Mouse (Mus musculus): ENCODE results near the gene Cstad. TPM values are rescaled to one million over a fixed set of nuclear protein-coding genes. Genes with fewer than 3 reads are reported as not detected.

The Cstad gene
- polyA plus RNA-seq, 1 experiment from 2014 or later, result 0.37 TPM

DNA sequence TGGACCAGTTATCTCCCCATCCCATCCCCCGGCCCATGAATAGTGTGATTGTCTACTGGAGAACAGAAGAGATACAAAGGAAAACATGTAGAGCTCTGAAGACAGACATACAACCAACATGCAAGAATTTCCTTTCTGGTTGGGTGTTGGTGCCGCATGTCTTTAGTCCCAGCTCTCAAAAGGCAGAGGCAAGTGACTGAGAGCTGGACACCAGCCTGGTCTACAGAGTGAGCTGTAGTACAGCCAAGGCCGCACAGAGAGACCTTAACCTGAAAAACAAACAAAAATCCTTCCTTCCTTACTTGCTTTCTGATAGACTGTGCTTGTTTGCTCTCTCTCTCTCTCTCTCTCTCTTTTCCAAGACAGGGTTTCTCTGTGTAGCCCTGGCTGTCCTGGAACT is 32.5 kb downstream of the Cstad start:
- Histone ChIP-seq H3K36me3 (ENCODE audit: control insufficient read depth, insufficient read depth, low read length) (no peaks in the 10 kb centered on the region), H3K9me3 (ENCODE audit: control insufficient read depth, low read length) (0 out of 2 replicates have a peak, but pooled peaks cover 2% of the 10 kb centered on the region), H3K27ac (replicated peaks; ENCODE audit: low read depth, low read length) (no peak overlapping the region), H3K27me3 (ENCODE audit: control insufficient read depth, insufficient read depth, low read length) (no peaks in the 10 kb centered on the region), H3K9ac (ENCODE audit: low read length) (no peak overlapping the region), H3K4me1 (ENCODE audit: control insufficient read depth, insufficient read depth, low read length) (peaks cover 14% of the 10 kb centered on the region; the same call in 1 of the 2 replicates), H3K4me2 (ENCODE audit: low read depth, severe bottlenecking) (no peak overlapping the region), H3K4me3 (ENCODE audit: low read depth, low read length) (no peak overlapping the region)
- WGBS, result 95% methylated on average over 3 of the region's 3 CpGs
- ATAC-seq (ENCODE audit: insufficient number of reproducible peaks, low FRiP score, low TSS enrichment, low read depth) (no peak), DNase-seq (ENCODE audit: low spot score) (no peak)

DNA sequence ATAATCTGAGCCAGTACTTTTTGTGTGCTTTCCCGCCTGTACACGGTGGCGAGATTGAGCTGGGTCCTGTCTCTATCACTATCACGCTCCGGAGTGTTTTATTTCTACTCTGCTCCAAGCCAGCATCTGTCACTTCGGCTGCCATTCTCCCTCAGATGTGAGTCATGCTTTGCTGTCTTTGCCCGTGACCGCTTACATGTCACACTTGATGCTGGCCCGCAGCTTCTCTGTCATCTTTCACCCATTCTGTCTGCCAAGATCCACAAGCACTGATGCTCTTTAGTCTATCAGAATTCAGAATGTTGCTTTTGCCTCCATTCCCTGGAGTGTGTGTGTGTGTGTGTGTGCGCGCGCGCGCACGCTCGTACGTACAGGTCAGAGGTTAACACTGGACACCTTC is 33.5 kb downstream of the Cstad start:
- WGBS, result 95% methylated on average over 17 of the region's 17 CpGs
- DNase-seq (ENCODE audit: low spot score), result no peak

DNA sequence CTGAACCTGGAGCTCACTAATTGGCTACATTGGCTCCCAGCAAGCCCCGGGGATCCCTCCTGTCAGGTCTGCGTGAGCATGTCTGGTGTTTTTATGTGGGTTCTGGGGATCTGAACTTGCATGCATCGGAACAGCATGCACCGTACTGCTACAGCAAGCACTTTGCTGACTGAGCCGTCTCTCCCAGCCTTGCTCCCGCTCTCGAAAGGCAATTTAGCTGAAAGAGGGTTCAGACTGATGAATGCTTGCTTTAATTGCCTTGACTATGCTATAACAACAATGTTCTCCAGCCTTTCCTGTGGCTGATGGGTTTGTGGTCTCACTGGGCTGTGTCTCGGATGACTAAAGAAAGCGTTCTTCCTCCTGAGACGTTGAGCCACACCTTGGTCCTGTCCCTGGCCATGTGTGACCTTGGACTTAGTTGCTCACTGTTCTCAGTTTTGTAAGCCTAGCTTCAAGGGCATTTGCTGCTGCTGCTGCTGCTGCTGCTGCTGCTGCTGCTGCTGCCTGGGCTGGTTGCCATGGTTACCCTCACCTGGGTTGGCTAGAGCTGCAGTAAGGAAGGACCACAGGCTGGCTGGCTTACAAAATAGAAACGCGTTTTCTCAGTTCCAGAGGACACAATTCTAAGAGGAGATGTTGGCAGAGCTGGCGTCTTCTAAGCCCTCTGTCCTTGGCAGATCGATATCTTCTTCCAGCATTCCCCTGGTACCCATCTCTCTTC is 34.4 kb downstream of the Cstad start:
- DNase-seq (ENCODE audit: low spot score) (peak; percentile 68), ATAC-seq (ENCODE audit: insufficient number of reproducible peaks, low FRiP score, low TSS enrichment, low read depth) (no peak)
- WGBS, result 61% methylated on average over 14 of the region's 14 CpGs
- no peaks in the 10 kb centered on the region for H3K36me3 ChIP-seq (ENCODE audit: control insufficient read depth, insufficient read depth, low read length)
- H3K9me3 ChIP-seq (ENCODE audit: control insufficient read depth, low read length), result 0 out of 2 replicates have a peak, but pooled peaks cover 2% of the 10 kb centered on the region
- H3K9ac ChIP-seq (ENCODE audit: low read length), result no peak overlapping the region
- peaks cover 14% of the 10 kb centered on the region; the same call in 1 of the 2 replicates for H3K4me1 ChIP-seq (ENCODE audit: control insufficient read depth, insufficient read depth, low read length)
- peak overlapping the region; percentile 45; the same call in 1 of the 2 replicates for H3K27ac ChIP-seq (replicated peaks; ENCODE audit: low read depth, low read length)
- no peak overlapping the region for H3K4me3 ChIP-seq (ENCODE audit: low read depth, low read length)
- H3K27me3 ChIP-seq (ENCODE audit: control insufficient read depth, insufficient read depth, low read length), result no peaks in the 10 kb centered on the region
- H3K4me2 ChIP-seq (ENCODE audit: low read depth, severe bottlenecking), result no peak overlapping the region

More for the DNA sequence above, 33.5 kb downstream of the Cstad start:
- Histone ChIP-seq H3K4me3 (ENCODE audit: low read depth, low read length) (no peak overlapping the region), H3K9me3 (ENCODE audit: control insufficient read depth, low read length) (0 out of 2 replicates have a peak, but pooled peaks cover 2% of the 10 kb centered on the region), H3K36me3 (ENCODE audit: control insufficient read depth, insufficient read depth, low read length) (no peaks in the 10 kb centered on the region), H3K27me3 (ENCODE audit: control insufficient read depth, insufficient read depth, low read length) (no peaks in the 10 kb centered on the region), H3K9ac (ENCODE audit: low read length) (no peak overlapping the region), H3K4me1 (ENCODE audit: control insufficient read depth, insufficient read depth, low read length) (peaks cover 14% of the 10 kb centered on the region; the same call in 1 of the 2 replicates), H3K27ac (replicated peaks; ENCODE audit: low read depth, low read length) (no peak overlapping the region), H3K4me2 (ENCODE audit: low read depth, severe bottlenecking) (no peak overlapping the region)
- ATAC-seq (ENCODE audit: insufficient number of reproducible peaks, low FRiP score, low TSS enrichment, low read depth), result no peak

DNA sequence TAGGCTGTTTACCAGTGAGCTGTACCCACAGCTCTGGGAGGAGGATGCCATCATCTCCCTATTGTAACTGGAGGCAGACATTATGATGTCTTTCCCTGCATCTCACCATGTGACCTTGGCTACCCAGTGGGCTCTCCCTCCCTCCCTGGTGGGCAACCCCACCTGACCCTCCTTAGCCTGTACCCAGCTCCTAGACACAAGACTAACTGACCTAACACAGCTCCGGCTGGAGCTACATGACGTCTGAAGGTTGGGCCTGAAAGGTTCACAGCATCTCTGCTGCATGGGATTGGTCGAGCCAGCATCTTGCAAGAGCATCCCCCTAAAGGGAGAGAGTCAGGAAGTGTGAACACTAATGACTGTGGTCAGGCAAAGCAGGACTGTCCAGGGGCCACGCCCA is 35.0 kb downstream of the Cstad start:
- no peaks in the 10 kb centered on the region for H3K27me3 ChIP-seq (ENCODE audit: control insufficient read depth, insufficient read depth, low read length)
- H3K36me3 ChIP-seq (ENCODE audit: control insufficient read depth, insufficient read depth, low read length), result no peaks in the 10 kb centered on the region
- no peak overlapping the region for H3K4me3 ChIP-seq (ENCODE audit: low read depth, low read length)
- no peak overlapping the region for H3K4me2 ChIP-seq (ENCODE audit: low read depth, severe bottlenecking)
- H3K4me1 ChIP-seq (ENCODE audit: control insufficient read depth, insufficient read depth, low read length), result peaks cover 14% of the 10 kb centered on the region; the same call in 1 of the 2 replicates
- H3K9me3 ChIP-seq (ENCODE audit: control insufficient read depth, low read length), result 0 out of 2 replicates have a peak, but pooled peaks cover 2% of the 10 kb centered on the region
- H3K9ac ChIP-seq (ENCODE audit: low read length), result no peak overlapping the region
- ATAC-seq (ENCODE audit: insufficient number of reproducible peaks, low FRiP score, low TSS enrichment, low read depth), result no peak
- H3K27ac ChIP-seq (replicated peaks; ENCODE audit: low read depth, low read length), result no peak overlapping the region
- no peak for DNase-seq (ENCODE audit: low spot score)
- 72% methylated on average over 4 of the region's 4 CpGs for WGBS

- ATAC-seq (ENCODE audit: insufficient number of reproducible peaks, low FRiP score, low TSS enrichment, low read depth), result no peak
- no peak overlapping the region for H3K9ac ChIP-seq (ENCODE audit: low read length)
Measured at GRCm38 (mm10) chr2:30636266-30636671, 41.4 kb downstream of the Cstad start.

GRCm38 (mm10) chr2:30637991-30638390 is 43.2 kb downstream of the Cstad start:
- 86% methylated on average over 6 of the region's 6 CpGs for WGBS
- Histone ChIP-seq H3K4me1 (ENCODE audit: control insufficient read depth, insufficient read depth, low read length) (0 out of 2 replicates have a peak, but pooled peaks cover 10% of the 10 kb centered on the region), H3K27ac (replicated peaks; ENCODE audit: low read depth, low read length) (no peak overlapping the region)

More at GRCm38 (mm10) chr2:30636266-30636671, 41.4 kb downstream of the Cstad start:
- Histone ChIP-seq H3K27me3 (ENCODE audit: control insufficient read depth, insufficient read depth, low read length) (no peaks in the 10 kb centered on the region), H3K27ac (replicated peaks; ENCODE audit: low read depth, low read length) (no peak overlapping the region), H3K4me3 (ENCODE audit: low read depth, low read length) (no peak overlapping the region), H3K36me3 (ENCODE audit: control insufficient read depth, insufficient read depth, low read length) (no peaks in the 10 kb centered on the region), H3K9me3 (ENCODE audit: control insufficient read depth, low read length) (no peaks in the 10 kb centered on the region), H3K4me1 (ENCODE audit: control insufficient read depth, insufficient read depth, low read length) (0 out of 2 replicates have a peak, but pooled peaks cover 5% of the 10 kb centered on the region), H3K4me2 (ENCODE audit: low read depth, severe bottlenecking) (no peak overlapping the region)
- 76% methylated on average over 5 of the region's 5 CpGs for WGBS
- DNase-seq (ENCODE audit: low spot score), result no peak

DNA sequence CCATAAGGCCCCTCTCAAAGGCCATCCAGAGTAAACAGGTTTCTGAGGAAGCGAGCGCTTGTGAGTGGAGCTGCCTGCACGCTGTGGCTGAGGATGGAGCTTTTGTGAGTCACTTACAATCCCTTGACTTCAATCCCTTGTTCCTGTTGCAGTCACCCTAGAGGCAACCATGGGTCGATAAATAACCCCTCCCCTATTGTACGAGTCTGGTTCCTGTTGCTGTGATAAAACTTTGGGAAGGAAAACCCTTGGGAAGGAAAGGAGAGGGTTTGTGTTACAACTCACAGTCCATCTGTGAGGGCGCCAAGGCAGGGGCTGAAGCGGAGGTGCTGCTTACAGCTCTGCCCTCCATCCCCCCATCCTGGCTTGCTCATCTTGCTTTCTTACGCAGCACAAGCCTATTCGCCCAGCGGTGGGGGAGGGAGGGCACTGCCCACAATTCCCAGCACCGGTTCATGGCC is 45.2 kb downstream of the Cstad start:
- Histone ChIP-seq H3K27me3 (ENCODE audit: control insufficient read depth, insufficient read depth, low read length) (no peaks in the 10 kb centered on the region), H3K36me3 (ENCODE audit: control insufficient read depth, insufficient read depth, low read length) (no peaks in the 10 kb centered on the region), H3K9ac (ENCODE audit: low read length) (no peak overlapping the region), H3K27ac (replicated peaks; ENCODE audit: low read depth, low read length) (peak overlapping the region; percentile 49), H3K9me3 (ENCODE audit: control insufficient read depth, low read length) (no peaks in the 10 kb centered on the region), H3K4me3 (ENCODE audit: low read depth, low read length) (no peak overlapping the region), H3K4me2 (ENCODE audit: low read depth, severe bottlenecking) (no peak overlapping the region), H3K4me1 (ENCODE audit: control insufficient read depth, insufficient read depth, low read length) (0 out of 2 replicates have a peak, but pooled peaks cover 10% of the 10 kb centered on the region)
- 13% methylated on average over 11 of the region's 11 CpGs for WGBS
- 0 out of 2 replicates have a peak, but pooled peaks have one; percentile 15 for ATAC-seq (ENCODE audit: insufficient number of reproducible peaks, low FRiP score, low TSS enrichment, low read depth)
- DNase-seq (ENCODE audit: low spot score), result peak; percentile 66

More at GRCm38 (mm10) chr2:30637991-30638390, 43.2 kb downstream of the Cstad start:
- no peak for DNase-seq (ENCODE audit: low spot score)
- no peak for ATAC-seq (ENCODE audit: insufficient number of reproducible peaks, low FRiP score, low TSS enrichment, low read depth)
- Histone ChIP-seq H3K36me3 (ENCODE audit: control insufficient read depth, insufficient read depth, low read length) (no peaks in the 10 kb centered on the region), H3K4me3 (ENCODE audit: low read depth, low read length) (no peak overlapping the region), H3K27me3 (ENCODE audit: control insufficient read depth, insufficient read depth, low read length) (no peaks in the 10 kb centered on the region), H3K9me3 (ENCODE audit: control insufficient read depth, low read length) (no peaks in the 10 kb centered on the region), H3K4me2 (ENCODE audit: low read depth, severe bottlenecking) (no peak overlapping the region), H3K9ac (ENCODE audit: low read length) (no peak overlapping the region)

DNA sequence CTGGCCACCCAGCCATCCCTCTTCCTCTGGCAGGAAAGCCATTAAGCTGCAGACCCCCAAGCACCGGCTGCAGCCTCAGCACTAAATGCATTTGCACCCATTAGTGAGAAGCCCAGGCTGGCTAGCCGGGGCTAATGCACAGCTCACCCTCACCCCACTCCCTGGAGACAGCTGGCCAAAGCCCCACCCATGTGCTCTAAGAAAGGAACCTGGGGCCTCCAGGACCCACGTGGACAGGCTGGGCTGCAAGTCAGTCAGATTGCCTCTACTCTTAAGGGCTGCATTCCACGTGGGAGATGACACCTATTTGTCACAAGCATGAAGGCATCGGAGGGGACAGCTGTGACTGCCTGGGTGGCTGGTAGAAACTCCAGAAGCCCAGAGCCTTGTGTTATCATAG is 48.0 kb downstream of the Cstad start:
- Histone ChIP-seq H3K27ac (replicated peaks; ENCODE audit: low read depth, low read length) (no peak overlapping the region; the same call in 1 of the 2 replicates), H3K9ac (ENCODE audit: low read length) (no peak overlapping the region), H3K36me3 (ENCODE audit: control insufficient read depth, insufficient read depth, low read length) (no peaks in the 10 kb centered on the region), H3K27me3 (ENCODE audit: control insufficient read depth, insufficient read depth, low read length) (no peaks in the 10 kb centered on the region), H3K9me3 (ENCODE audit: control insufficient read depth, low read length) (no peaks in the 10 kb centered on the region), H3K4me3 (ENCODE audit: low read depth, low read length) (no peak overlapping the region), H3K4me1 (ENCODE audit: control insufficient read depth, insufficient read depth, low read length) (peaks cover 23% of the 10 kb centered on the region), H3K4me2 (ENCODE audit: low read depth, severe bottlenecking) (no peak overlapping the region)
- WGBS, result 13% methylated on average over 5 of the region's 5 CpGs
- ATAC-seq (ENCODE audit: insufficient number of reproducible peaks, low FRiP score, low TSS enrichment, low read depth), result no peak
- DNase-seq (ENCODE audit: low spot score), result no peak
